Mouse (Mus musculus) liver, embryonic 12.5 days (tissue): ENCODE measurements around the gene Spdef. TPM values are rescaled to one million over a fixed set of nuclear protein-coding genes. Genes with fewer than 3 reads are reported as not detected.

Experiments
- ATAC-seq: fragments of 200-750 bp; cut with Nextera tagmentation; 2 replicates; pipeline ENCODE4 v1.8.0; 2017; ENCODE audit warnings: moderate number of reproducible peaks, mild to moderate bottlenecking, moderate library complexity
- H3K27ac ChIP-seq: fragments of 300-500 bp; sonication (generic); 2 replicates; pipeline ENCODE4 v1.5.1; 2016; ENCODE audit warnings: mild to moderate bottlenecking
- H3K27me3 ChIP-seq: fragments of 300-500 bp; sonication (generic); replicated peaks from 2 replicates; pipeline ENCODE4 v1.6.1; 2016; ENCODE audit warnings: mild to moderate bottlenecking, moderate library complexity
- H3K36me3 ChIP-seq: fragments of 300-500 bp; sonication (generic); 2 replicates; pipeline ENCODE4 v1.6.1; 2016; ENCODE audit warnings: mild to moderate bottlenecking, moderate library complexity
- H3K4me1 ChIP-seq: fragments of 300-500 bp; sonication (generic); 2 replicates; pipeline ENCODE4 v1.6.1; 2016
- H3K4me2 ChIP-seq: fragments of 300-500 bp; sonication (generic); 2 replicates; pipeline ENCODE4 v1.6.1; 2016; ENCODE audit warnings: mild to moderate bottlenecking, moderate library complexity
- H3K4me3 ChIP-seq: fragments of 300-500 bp; sonication (generic); 2 replicates; pipeline ENCODE4 v1.5.1; 2016; ENCODE audit warnings: mild to moderate bottlenecking, moderate library complexity
- H3K9ac ChIP-seq: fragments of 300-500 bp; sonication (generic); 2 replicates; pipeline ENCODE4 v1.6.1; 2016; ENCODE audit warnings: mild to moderate bottlenecking, moderate library complexity
- H3K9me3 ChIP-seq: fragments of 300-500 bp; sonication (generic); replicated peaks from 2 replicates; pipeline ENCODE4 v1.6.1; 2016; ENCODE audit warnings: mild to moderate bottlenecking, moderate library complexity
- WGBS: fragments of 180-500 bp; shearing (Covaris S2); methylation state at CpG from one replicate; pipeline ENCODE4 v1.1.7; 2016; ENCODE audit not compliant: insufficient replicate concordance; 5-methylcytosine and 5-hydroxymethylcytosine counted together
- polyA plus RNA-seq: library from polyadenylated mRNA; unstranded; fragments of >200 nt; fragmentation: Nextera tagmentation; extraction: Ambion mirVana; gene quantifications from 2 replicates; pipeline ENCODE4 v1.2.1, GENCODE M21; 2016

The Spdef gene
- polyA plus RNA-seq, 1 experiment from 2014 or later = not detected

DNA sequence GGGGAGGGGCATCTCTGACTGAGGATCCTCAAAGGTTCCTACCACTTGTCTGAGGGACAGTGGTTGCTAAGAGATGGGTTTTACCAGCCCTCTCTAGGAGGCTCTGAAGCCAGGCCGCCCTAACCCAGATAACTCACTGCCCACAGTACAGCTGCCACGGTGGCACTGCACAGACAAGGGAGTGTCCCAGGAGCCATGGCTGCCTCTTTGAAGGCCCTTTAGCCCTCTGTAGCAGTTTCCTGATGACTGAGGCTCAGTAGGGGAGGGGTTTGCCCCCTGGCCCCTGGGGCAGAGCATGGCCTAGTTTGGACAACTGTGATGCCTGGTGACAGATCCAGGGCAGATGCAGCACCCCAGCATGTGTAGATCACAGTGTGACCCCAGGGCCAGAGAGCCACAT, 27.9 kb downstream of the Spdef start:
- H3K4me2 ChIP-seq = no peak overlapping the region
- H3K27me3 ChIP-seq = peaks cover 30% of the 10 kb centered on the region
- H3K9me3 ChIP-seq = peaks cover 11% of the 10 kb centered on the region; the same call in 1 of the 2 replicates
- no peak overlapping the region for H3K27ac ChIP-seq
- ATAC-seq = no peak
- 66% methylated on average over 2 of the region's 2 CpGs for WGBS
- no peak overlapping the region for H3K4me3 ChIP-seq
- H3K36me3 ChIP-seq = no peaks in the 10 kb centered on the region
- peaks cover 15% of the 10 kb centered on the region for H3K4me1 ChIP-seq
- H3K9ac ChIP-seq = no peak overlapping the region

DNA sequence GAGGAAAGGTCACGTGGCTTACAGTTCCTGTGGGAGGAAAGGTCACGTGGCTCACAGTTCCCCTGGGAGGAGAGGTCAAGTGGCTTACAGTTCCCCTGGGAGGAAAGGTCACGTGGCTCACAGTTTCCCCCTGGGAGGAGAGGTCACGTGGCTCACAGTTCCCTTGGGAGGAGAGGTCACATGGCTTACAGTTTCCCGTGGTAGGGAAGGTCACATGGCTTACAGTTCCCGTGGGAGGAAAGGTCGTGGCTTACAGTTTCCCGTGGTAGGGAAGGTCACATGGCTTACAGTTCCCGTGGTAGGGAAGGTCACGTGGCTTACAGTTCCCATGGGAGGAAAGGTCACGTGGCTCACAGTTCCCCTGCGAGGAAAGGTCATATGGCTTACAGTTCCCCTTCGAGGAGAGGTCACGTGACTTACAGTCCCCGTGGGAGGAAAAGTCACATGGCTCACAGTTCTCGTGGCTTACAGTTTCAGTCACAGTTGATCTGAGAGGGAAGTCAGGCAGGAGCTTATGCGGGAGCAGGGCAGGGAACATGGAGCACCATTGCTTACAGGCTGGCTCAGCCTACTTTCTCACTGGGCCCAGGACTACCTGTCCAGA, 29.0 kb downstream of the Spdef start:
- H3K9me3 ChIP-seq = peaks cover 11% of the 10 kb centered on the region; the same call in 1 of the 2 replicates
- no peaks in the 10 kb centered on the region for H3K36me3 ChIP-seq
- no peak overlapping the region for H3K9ac ChIP-seq
- no peak for ATAC-seq
- H3K27me3 ChIP-seq = peaks cover 21% of the 10 kb centered on the region; the same call in 1 of the 2 replicates
- WGBS = 67% methylated on average over 17 of the region's 17 CpGs
- peaks cover 10% of the 10 kb centered on the region for H3K4me1 ChIP-seq
- H3K4me3 ChIP-seq = no peak overlapping the region
- no peak overlapping the region for H3K4me2 ChIP-seq
- no peak overlapping the region for H3K27ac ChIP-seq

DNA sequence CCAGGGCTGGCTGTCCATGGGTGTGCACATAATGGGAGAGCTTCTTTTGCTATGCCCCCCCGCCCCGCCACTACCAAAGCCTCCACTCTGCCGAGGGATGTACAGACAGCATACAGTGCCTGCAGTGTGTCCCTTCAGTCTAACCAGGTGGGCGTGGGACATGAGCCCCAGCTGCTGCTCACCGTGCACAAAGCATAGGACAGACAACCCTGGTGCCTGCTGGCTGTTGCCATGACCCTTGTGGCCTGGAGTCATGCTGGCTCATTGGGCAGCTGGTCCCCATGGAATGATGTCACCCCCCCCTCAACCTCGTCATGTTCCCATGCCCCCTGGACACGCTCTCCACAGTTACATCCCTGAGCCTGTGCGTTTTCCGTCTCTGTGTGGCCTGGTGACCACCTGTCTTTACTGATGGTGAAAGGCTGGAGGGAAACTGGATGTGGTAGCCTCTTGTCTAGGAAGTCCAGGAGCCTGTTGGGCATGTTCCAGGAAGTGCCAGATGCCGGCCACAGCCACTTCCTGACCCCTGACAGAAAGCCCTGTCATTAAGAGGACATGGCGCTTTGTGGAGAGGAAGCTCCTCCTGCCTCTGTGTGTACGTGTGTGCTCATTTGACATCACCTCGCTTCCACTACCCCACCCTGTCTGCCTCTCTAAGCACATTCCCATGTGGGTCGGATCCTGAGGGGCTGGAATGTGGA, 37.6 kb downstream of the Spdef start:
- ATAC-seq = no peak
- Histone ChIP-seq H3K27me3 (peaks cover 45% of the 10 kb centered on the region), H3K9me3 (no peaks in the 10 kb centered on the region), H3K27ac (no peak overlapping the region), H3K4me1 (peaks cover 4% of the 10 kb centered on the region), H3K36me3 (no peaks in the 10 kb centered on the region), H3K9ac (no peak overlapping the region), H3K4me2 (no peak overlapping the region), H3K4me3 (no peak overlapping the region)
- WGBS = 33% methylated on average over 14 of the region's 14 CpGs

DNA sequence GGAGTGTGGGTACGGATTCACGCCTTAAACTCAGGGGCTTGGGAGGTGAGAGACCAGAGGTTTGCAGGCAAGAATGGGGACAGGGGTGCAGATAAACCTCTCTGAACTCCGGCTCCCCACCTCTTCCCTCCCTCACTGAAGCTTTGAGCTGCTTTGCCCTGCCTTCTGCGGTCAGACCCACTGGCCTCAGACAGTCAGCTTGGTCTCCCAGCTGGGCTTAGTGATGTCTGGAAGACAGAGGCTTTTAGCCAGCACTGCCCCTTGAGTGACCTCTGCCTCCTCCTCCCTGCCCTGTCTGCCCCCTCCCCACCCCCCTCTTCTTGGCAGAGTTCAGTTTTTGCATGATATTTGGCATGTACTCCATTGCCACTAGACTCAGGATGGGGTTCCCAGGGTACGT, 42.4 kb downstream of the Spdef start:
- H3K27ac ChIP-seq = no peak overlapping the region
- ATAC-seq = no peak
- no peak overlapping the region for H3K4me2 ChIP-seq
- no peaks in the 10 kb centered on the region for H3K9me3 ChIP-seq
- peaks cover 88% of the 10 kb centered on the region for H3K27me3 ChIP-seq
- H3K36me3 ChIP-seq = no peaks in the 10 kb centered on the region
- peaks cover 10% of the 10 kb centered on the region for H3K4me1 ChIP-seq
- no peak overlapping the region for H3K4me3 ChIP-seq
- 19% methylated on average over 5 of the region's 5 CpGs for WGBS
- H3K9ac ChIP-seq = no peak overlapping the region

DNA sequence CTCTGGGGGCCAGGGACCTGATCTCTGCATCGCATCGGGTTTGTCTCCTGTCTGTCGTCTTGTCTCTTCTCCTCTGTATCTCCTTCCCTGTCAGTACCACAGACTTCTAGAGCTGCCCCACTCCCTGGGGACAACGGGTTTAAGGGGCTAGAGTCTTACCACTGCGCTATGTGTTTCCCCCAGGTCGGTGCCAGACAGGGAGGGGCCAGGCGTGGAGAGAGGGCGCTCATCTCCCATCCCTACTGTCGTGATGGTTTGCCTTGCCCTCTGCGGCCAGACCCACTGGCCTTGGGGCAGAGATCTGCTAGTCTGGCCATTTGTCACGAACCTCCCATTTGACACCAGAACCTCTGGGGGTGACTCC, 43.2 kb downstream of the Spdef start:
- peaks cover 89% of the 10 kb centered on the region for H3K27me3 ChIP-seq

DNA sequence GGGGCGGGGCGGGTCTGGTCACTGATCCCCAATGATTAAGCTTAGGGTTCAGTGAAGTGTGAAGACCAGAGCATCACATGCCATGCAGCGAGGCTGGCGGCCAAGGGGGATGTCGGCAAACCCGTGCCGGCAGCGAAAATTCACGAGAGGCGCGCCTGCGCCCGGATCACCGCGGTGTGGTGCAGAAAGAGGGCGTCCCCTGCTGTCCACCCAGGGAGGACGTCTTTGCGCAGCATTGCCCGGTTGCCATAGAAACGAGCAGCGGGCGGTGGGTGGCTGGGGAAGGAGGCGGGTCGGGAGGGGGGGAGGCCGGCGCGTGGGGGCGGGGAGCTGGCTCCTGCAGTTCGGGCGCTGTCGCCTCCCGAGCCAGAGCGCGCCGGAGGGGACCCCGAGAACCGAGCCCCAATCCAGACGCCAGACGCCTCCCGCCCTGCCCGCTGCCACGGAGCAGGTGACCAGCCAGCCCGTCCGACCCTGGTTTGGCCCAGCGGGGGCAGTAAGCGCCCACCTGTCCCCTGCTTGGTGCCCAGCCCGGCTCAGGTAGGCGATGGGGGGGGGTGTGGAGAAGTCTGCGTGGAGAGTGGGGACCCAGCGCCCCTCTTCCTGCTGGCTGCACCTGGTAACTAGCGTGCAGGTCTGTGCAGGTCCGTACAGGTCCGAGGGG, 43.7 kb downstream of the Spdef start:
- peaks cover 10% of the 10 kb centered on the region for H3K4me1 ChIP-seq
- no peaks in the 10 kb centered on the region for H3K9me3 ChIP-seq
- H3K27me3 ChIP-seq = peaks cover 84% of the 10 kb centered on the region
- H3K4me2 ChIP-seq = peak overlapping the region; percentile 57
- ATAC-seq = no peak
- WGBS = 1% methylated on average over 42 of the region's 53 CpGs
- H3K4me3 ChIP-seq = peak overlapping the region; percentile 27
- H3K9ac ChIP-seq = no peak overlapping the region
- no peak overlapping the region for H3K27ac ChIP-seq
- H3K36me3 ChIP-seq = no peaks in the 10 kb centered on the region

More for the DNA sequence above, 43.2 kb downstream of the Spdef start:
- Histone ChIP-seq H3K4me3 (peak overlapping the region; percentile 27; the same call in 1 of the 2 replicates), H3K36me3 (no peaks in the 10 kb centered on the region), H3K4me1 (peaks cover 10% of the 10 kb centered on the region), H3K27ac (no peak overlapping the region), H3K9me3 (no peaks in the 10 kb centered on the region), H3K4me2 (peak overlapping the region; percentile 57), H3K9ac (no peak overlapping the region)
- WGBS = 3% methylated on average over 11 of the region's 11 CpGs
- no peak for ATAC-seq

DNA sequence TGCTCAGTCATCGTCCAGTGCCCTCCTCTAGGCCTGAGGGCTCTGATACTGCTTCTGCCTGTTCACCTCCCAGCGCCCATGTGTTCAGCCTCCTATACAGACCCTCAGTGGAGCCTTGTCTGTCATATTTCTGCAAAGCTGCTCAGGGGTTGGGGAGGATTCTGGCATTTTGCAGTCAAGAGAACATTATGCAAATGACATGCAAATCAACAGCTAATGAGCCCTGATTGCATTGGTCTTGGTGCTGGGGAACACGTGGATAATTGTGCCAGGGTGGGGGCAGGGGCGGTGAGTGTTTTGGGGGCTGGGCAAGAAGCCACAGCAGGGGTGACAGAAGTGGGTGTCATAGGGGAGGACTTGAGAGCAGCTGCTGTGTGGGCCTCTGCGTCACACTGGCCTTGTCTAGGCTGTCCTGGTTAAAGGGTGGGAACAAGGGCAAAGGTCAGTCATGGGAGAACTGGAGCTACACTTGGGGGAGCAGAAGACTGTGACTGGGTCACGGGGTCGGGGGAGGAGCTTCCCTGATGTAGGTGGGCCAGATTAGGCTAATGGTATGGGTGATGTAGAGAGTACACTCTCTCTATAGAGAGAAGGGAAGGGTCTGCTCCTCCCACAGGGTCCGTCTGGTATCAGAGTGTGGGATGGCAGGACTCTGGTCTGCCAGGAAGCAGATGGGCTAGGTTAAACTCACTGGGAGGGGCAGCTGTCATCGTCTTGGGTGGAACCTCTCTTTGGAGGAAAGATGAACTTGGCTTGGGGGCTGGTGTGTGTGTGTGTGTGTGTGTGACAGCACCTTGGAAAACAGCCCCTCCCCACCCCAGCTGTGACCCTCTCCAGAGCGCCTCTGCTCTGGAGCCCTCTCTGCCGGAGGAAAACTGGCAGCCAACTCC, 49.6 kb downstream of the Spdef start:
- H3K4me2 ChIP-seq = no peak overlapping the region
- WGBS = 50% methylated on average over 11 of the region's 11 CpGs

DNA sequence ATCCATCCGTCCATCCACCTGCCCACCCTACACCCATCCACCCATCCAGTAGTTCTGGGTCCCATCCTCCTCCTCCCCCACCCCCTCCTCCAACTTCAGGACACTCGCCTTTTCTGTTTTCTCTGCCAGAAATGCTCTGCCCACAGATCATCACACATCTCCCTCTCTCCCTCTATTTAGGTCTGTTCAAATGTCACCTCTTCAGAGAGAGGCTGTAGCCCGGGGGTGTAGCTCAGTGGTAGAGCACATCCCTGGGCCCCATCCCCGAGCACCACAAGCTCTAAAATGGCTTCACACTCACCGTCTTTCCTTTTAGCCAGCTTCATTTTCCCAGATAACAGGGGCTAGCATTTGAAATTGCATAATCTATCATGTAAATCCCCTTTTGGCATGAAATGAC, 51.0 kb downstream of the Spdef start:
- Histone ChIP-seq H3K27me3 (peaks cover 18% of the 10 kb centered on the region), H3K4me2 (no peak overlapping the region), H3K36me3 (no peaks in the 10 kb centered on the region), H3K4me3 (no peak overlapping the region), H3K9ac (no peak overlapping the region), H3K27ac (no peak overlapping the region), H3K4me1 (peaks cover 6% of the 10 kb centered on the region; the same call in 1 of the 2 replicates), H3K9me3 (no peaks in the 10 kb centered on the region)
- 61% methylated on average over 5 of the region's 5 CpGs for WGBS
- no peak for ATAC-seq

More for the DNA sequence above, 49.6 kb downstream of the Spdef start:
- H3K27me3 ChIP-seq = peaks cover 32% of the 10 kb centered on the region
- ATAC-seq = peak; percentile 60; the same call in 1 of the 2 replicates
- H3K9ac ChIP-seq = no peak overlapping the region
- no peak overlapping the region for H3K4me3 ChIP-seq
- no peaks in the 10 kb centered on the region for H3K9me3 ChIP-seq
- H3K27ac ChIP-seq = no peak overlapping the region
- peaks cover 6% of the 10 kb centered on the region; the same call in 1 of the 2 replicates for H3K4me1 ChIP-seq
- H3K36me3 ChIP-seq = no peaks in the 10 kb centered on the region

DNA sequence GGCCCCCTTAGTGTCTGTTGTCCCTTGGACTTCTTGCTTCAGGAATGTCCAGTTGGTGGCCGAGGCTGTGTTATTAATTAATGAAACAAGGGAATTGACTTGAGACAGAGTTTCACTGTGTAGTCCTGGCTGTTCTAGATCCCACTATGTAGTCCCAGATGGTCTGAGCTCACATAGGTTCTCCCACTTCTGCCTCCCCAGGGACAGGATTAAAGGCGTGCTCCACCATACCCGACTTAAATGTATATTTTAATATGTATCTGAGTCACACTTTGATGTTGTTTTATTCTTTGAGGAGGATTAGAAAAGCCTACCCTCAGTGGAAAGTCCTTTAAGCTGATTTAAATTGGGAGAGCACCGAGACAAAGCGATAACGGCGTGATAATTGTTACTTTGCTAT, 52.5 kb downstream of the Spdef start:
- no peak overlapping the region for H3K9ac ChIP-seq
- no peak overlapping the region for H3K27ac ChIP-seq
- H3K27me3 ChIP-seq = peaks cover 8% of the 10 kb centered on the region; the same call in 1 of the 2 replicates
- ATAC-seq = no peak
- H3K9me3 ChIP-seq = no peaks in the 10 kb centered on the region
- no peak overlapping the region for H3K4me2 ChIP-seq
- no peak overlapping the region for H3K4me3 ChIP-seq
- H3K4me1 ChIP-seq = peaks cover 6% of the 10 kb centered on the region; the same call in 1 of the 2 replicates
- H3K36me3 ChIP-seq = no peaks in the 10 kb centered on the region
- 59% methylated on average over 7 of the region's 7 CpGs for WGBS

DNA sequence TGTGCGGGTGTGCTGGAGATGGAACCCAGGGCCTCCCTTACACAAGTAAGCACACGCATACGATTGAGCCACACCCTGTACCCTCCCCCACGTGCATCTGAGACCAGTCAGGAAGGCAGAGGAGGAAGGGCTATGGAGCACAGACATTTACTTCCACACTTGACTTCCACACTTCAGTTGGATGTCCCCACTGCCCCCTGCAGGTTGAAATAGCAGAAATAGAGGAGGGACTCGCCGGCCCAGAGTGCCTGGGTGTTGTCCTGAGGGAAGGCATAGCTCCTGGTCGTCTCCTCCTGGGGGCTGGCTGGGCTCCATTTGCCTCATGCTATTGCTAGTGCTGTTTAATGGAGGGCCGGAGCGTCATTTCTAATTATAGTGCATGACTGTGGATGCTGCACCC, 53.3 kb downstream of the Spdef start:
- H3K4me2 ChIP-seq = no peak overlapping the region
- peaks cover 6% of the 10 kb centered on the region; the same call in 1 of the 2 replicates for H3K4me1 ChIP-seq
- WGBS = 36% methylated on average over 9 of the region's 9 CpGs
- no peak for ATAC-seq
- H3K27me3 ChIP-seq = peaks cover 6% of the 10 kb centered on the region; the same call in 1 of the 2 replicates
- no peak overlapping the region for H3K9ac ChIP-seq
- H3K4me3 ChIP-seq = no peak overlapping the region
- H3K36me3 ChIP-seq = no peaks in the 10 kb centered on the region
- H3K9me3 ChIP-seq = no peaks in the 10 kb centered on the region
- H3K27ac ChIP-seq = no peak overlapping the region

DNA sequence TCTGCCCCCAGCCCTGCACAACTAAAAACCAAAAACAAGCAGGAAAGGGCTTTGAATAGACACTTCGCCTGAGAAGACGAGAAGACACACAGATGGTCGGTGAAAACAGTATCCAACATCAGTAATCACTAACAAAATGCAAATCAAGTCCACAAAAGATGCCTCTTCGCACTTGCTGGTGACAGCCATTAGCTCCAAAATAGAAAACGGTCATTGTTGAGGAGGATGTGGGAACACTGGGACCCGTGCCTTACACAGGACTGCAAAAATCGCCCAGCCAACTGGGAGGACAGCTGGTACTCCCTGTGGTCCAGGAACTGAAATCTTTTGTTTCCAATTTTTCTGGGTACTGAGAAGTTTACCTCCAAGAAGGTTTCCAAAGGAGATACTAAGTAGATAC, 54.8 kb downstream of the Spdef start:
- Histone ChIP-seq H3K4me2 (no peak overlapping the region), H3K27ac (no peak overlapping the region), H3K36me3 (no peaks in the 10 kb centered on the region), H3K27me3 (peaks cover 6% of the 10 kb centered on the region; the same call in 1 of the 2 replicates), H3K9ac (no peak overlapping the region), H3K9me3 (no peaks in the 10 kb centered on the region), H3K4me1 (0 out of 2 replicates have a peak, but pooled peaks cover under 1% of the 10 kb centered on the region), H3K4me3 (no peak overlapping the region)
- no peak for ATAC-seq
- WGBS = 73% methylated on average over 7 of the region's 7 CpGs
